Mouse (Mus musculus): ENCODE results near the gene Abcg2. TPM values are rescaled to one million over a fixed set of nuclear protein-coding genes. Genes with fewer than 3 reads are reported as not detected.

The Abcg2 gene
- 3.8 and 5.5 TPM in 2 replicates for polyA plus RNA-seq (2012; rRNA removed)

DNA sequence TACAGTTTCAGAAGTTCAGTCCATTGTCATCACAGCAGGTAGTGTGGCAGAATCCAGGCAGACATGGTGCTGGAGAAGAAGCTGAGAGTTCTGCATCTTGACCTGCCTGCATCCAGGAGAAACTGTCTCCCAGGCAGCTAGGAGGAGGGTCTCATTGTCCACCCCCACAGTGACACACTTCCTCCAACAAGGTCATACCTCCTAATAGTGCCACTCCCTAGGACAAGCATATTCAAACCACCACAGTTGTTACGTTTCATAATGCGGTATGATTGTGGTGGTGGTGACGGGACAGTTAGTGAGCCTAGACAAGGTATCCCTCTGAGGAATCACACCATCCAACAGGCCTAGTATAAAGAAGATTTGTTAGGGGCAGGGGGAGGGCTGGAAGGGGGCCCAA is at the start of gene Abcg2:
TSS of gene Abcg2 (plus strand) at position 301 of the 400 bp plus-strand sequence.

Other genes with a start within 250 kb of the Abcg2 start
- not detected in 2 replicates for gene Vmn1r30, start 141.1 kb upstream of the Abcg2 start, polyA plus RNA-seq (2012; rRNA removed)
- gene Vmn1r31, start 109.2 kb upstream of the Abcg2 start, polyA plus RNA-seq (2012; rRNA removed) = not detected in 2 replicates
- gene Herc3, start 246.9 kb downstream of the Abcg2 start, polyA plus RNA-seq (2012; rRNA removed) = 21.1 and 27.6 TPM in 2 replicates

Data from ovary, adult 2 months (tissue).